Mouse (Mus musculus): ENCODE measurements around the gene Wipf1. TPM values are rescaled to one million over a fixed set of nuclear protein-coding genes. Genes with fewer than 3 reads are reported as not detected.

Gene Wipf1
- polyA plus RNA-seq, 1 experiment from 2014 or later: 3.9 TPM

- ATAC-seq (ENCODE audit: low FRiP score) (no peak), DNase-seq (ENCODE audit: low spot score) (no peak)
- H3K9ac ChIP-seq: no peak overlapping the region
- H3K9me3 ChIP-seq (ENCODE audit: control insufficient read depth, low read length): no peaks in the 10 kb centered on the region
- H3K27ac ChIP-seq: no peak overlapping the region
- H3K4me2 ChIP-seq (replicated peaks): no peak overlapping the region
- H3K4me3 ChIP-seq (replicated peaks; ENCODE audit: low read length): no peak overlapping the region
- H3K4me1 ChIP-seq (replicated peaks; ENCODE audit: control insufficient read depth, insufficient read depth, low read length): no peaks in the 10 kb centered on the region
- no peaks in the 10 kb centered on the region for H3K27me3 ChIP-seq (ENCODE audit: control insufficient read depth, insufficient read depth, low read length)
- WGBS: 83% methylated on average over 4 of the region's 4 CpGs
- H3K36me3 ChIP-seq (replicated peaks; ENCODE audit: control insufficient read depth, insufficient read depth): no peaks in the 10 kb centered on the region
Measured at GRCm38 (mm10) chr2:73459607-73460153, 69.9 kb downstream of the Wipf1 start.

DNA sequence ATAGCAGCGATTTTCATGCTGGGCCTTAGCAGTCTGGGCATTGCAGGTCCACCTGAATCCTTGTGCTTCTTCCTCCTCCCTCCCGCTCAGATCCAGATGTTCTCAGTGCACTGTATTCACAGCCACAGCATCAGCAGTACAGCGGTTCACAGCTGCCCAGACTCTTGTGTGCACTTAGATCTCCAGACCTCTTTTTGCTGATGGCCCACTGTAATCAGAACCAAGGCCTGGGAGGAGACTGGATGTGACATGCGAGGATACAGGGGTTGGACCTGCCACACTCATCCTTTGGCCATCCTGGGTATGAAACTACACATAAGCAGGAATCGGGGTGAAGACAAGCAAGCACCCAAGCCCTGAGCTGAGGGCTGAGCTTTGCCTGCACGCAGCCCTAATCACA lies 72.6 kb downstream of the Wipf1 start:
- Histone ChIP-seq H3K27ac (no peak overlapping the region), H3K9ac (no peak overlapping the region), H3K36me3 (replicated peaks; ENCODE audit: control insufficient read depth, insufficient read depth) (no peaks in the 10 kb centered on the region), H3K9me3 (ENCODE audit: control insufficient read depth, low read length) (no peaks in the 10 kb centered on the region), H3K4me2 (replicated peaks) (no peak overlapping the region), H3K4me3 (replicated peaks; ENCODE audit: low read length) (no peak overlapping the region), H3K4me1 (replicated peaks; ENCODE audit: control insufficient read depth, insufficient read depth, low read length) (no peaks in the 10 kb centered on the region; the same call in 1 of the 2 replicates), H3K27me3 (ENCODE audit: control insufficient read depth, insufficient read depth, low read length) (no peaks in the 10 kb centered on the region)
- DNase-seq (ENCODE audit: low spot score) (no peak), ATAC-seq (ENCODE audit: low FRiP score) (no peak)
- WGBS: 93% methylated on average over 6 of the region's 6 CpGs

GRCm38 (mm10) chr2:73456154-73456553 lies 73.4 kb downstream of the Wipf1 start:
- H3K36me3 ChIP-seq (replicated peaks; ENCODE audit: control insufficient read depth, insufficient read depth): no peaks in the 10 kb centered on the region
- no peaks in the 10 kb centered on the region for H3K9me3 ChIP-seq (ENCODE audit: control insufficient read depth, low read length)
- no peak overlapping the region for H3K9ac ChIP-seq
- no peaks in the 10 kb centered on the region for H3K27me3 ChIP-seq (ENCODE audit: control insufficient read depth, insufficient read depth, low read length)
- 86% methylated on average over 3 of the region's 3 CpGs for WGBS
- ATAC-seq (ENCODE audit: low FRiP score) (no peak), DNase-seq (ENCODE audit: low spot score) (no peak)
- H3K4me3 ChIP-seq (replicated peaks; ENCODE audit: low read length): no peak overlapping the region
- no peak overlapping the region for H3K4me2 ChIP-seq (replicated peaks)
- no peak overlapping the region for H3K27ac ChIP-seq
- no peaks in the 10 kb centered on the region; the same call in 1 of the 2 replicates for H3K4me1 ChIP-seq (replicated peaks; ENCODE audit: control insufficient read depth, insufficient read depth, low read length)

GRCm38 (mm10) chr2:73455541-73455940 lies 74.0 kb downstream of the Wipf1 start:
- 90% methylated on average over 4 of the region's 4 CpGs for WGBS
- Histone ChIP-seq H3K9ac (no peak overlapping the region), H3K9me3 (ENCODE audit: control insufficient read depth, low read length) (no peaks in the 10 kb centered on the region), H3K4me2 (replicated peaks) (no peak overlapping the region), H3K27ac (no peak overlapping the region), H3K4me3 (replicated peaks; ENCODE audit: low read length) (no peak overlapping the region), H3K27me3 (ENCODE audit: control insufficient read depth, insufficient read depth, low read length) (no peaks in the 10 kb centered on the region), H3K36me3 (replicated peaks; ENCODE audit: control insufficient read depth, insufficient read depth) (no peaks in the 10 kb centered on the region), H3K4me1 (replicated peaks; ENCODE audit: control insufficient read depth, insufficient read depth, low read length) (no peaks in the 10 kb centered on the region; the same call in 1 of the 2 replicates)
- DNase-seq (ENCODE audit: low spot score) (no peak), ATAC-seq (ENCODE audit: low FRiP score) (no peak)

DNA sequence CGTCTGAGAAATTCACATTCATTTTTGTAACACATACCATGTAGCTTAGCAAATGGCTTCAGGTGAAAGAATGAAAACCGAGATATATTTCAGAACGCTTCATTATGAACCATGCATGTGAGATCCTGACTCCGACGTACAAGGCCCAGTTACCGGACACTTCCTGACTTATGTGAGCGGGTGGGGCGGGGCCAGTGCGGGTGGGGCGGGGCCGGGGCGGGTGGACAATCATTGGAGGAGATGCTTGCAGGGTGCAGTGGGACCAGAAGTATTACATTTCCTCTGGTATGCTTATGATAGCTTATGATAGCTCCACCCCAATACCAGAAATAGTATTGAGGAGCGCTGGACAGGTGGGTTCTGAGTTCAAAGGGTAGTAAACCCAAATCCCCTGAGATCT lies 74.9 kb downstream of the Wipf1 start:
- H3K27ac ChIP-seq: no peak overlapping the region
- no peaks in the 10 kb centered on the region; the same call in 1 of the 2 replicates for H3K4me1 ChIP-seq (replicated peaks; ENCODE audit: control insufficient read depth, insufficient read depth, low read length)
- WGBS: 92% methylated on average over 13 of the region's 13 CpGs
- no peak overlapping the region for H3K4me3 ChIP-seq (replicated peaks; ENCODE audit: low read length)
- no peaks in the 10 kb centered on the region for H3K36me3 ChIP-seq (replicated peaks; ENCODE audit: control insufficient read depth, insufficient read depth)
- H3K4me2 ChIP-seq (replicated peaks): no peak overlapping the region
- DNase-seq (ENCODE audit: low spot score) (no peak), ATAC-seq (ENCODE audit: low FRiP score) (no peak)
- no peaks in the 10 kb centered on the region for H3K9me3 ChIP-seq (ENCODE audit: control insufficient read depth, low read length)
- H3K9ac ChIP-seq: no peak overlapping the region
- H3K27me3 ChIP-seq (ENCODE audit: control insufficient read depth, insufficient read depth, low read length): no peaks in the 10 kb centered on the region

- DNase-seq (ENCODE audit: low spot score): no peak
- no peak for ATAC-seq (ENCODE audit: low FRiP score)
Measured at GRCm38 (mm10) chr2:73454186-73454585, 75.3 kb downstream of the Wipf1 start.

GRCm38 (mm10) chr2:73453717-73454116 lies 75.8 kb downstream of the Wipf1 start:
- Histone ChIP-seq H3K4me3 (replicated peaks; ENCODE audit: low read length) (no peak overlapping the region), H3K27ac (no peak overlapping the region), H3K9ac (no peak overlapping the region), H3K36me3 (replicated peaks; ENCODE audit: control insufficient read depth, insufficient read depth) (no peaks in the 10 kb centered on the region), H3K4me2 (replicated peaks) (no peak overlapping the region), H3K9me3 (ENCODE audit: control insufficient read depth, low read length) (no peaks in the 10 kb centered on the region), H3K27me3 (ENCODE audit: control insufficient read depth, insufficient read depth, low read length) (no peaks in the 10 kb centered on the region), H3K4me1 (replicated peaks; ENCODE audit: control insufficient read depth, insufficient read depth, low read length) (no peaks in the 10 kb centered on the region; the same call in 1 of the 2 replicates)
- no peak for DNase-seq (ENCODE audit: low spot score)
- ATAC-seq (ENCODE audit: low FRiP score): no peak
- WGBS: 68% methylated on average over 4 of the region's 4 CpGs

More at GRCm38 (mm10) chr2:73454186-73454585, 75.3 kb downstream of the Wipf1 start:
- H3K9ac ChIP-seq: no peak overlapping the region
- H3K27ac ChIP-seq: no peak overlapping the region
- H3K9me3 ChIP-seq (ENCODE audit: control insufficient read depth, low read length): no peaks in the 10 kb centered on the region
- H3K27me3 ChIP-seq (ENCODE audit: control insufficient read depth, insufficient read depth, low read length): no peaks in the 10 kb centered on the region
- H3K4me2 ChIP-seq (replicated peaks): no peak overlapping the region
- H3K4me1 ChIP-seq (replicated peaks; ENCODE audit: control insufficient read depth, insufficient read depth, low read length): no peaks in the 10 kb centered on the region; the same call in 1 of the 2 replicates
- H3K4me3 ChIP-seq (replicated peaks; ENCODE audit: low read length): no peak overlapping the region
- WGBS: 90% methylated on average over 4 of the region's 4 CpGs
- no peaks in the 10 kb centered on the region for H3K36me3 ChIP-seq (replicated peaks; ENCODE audit: control insufficient read depth, insufficient read depth)

DNA sequence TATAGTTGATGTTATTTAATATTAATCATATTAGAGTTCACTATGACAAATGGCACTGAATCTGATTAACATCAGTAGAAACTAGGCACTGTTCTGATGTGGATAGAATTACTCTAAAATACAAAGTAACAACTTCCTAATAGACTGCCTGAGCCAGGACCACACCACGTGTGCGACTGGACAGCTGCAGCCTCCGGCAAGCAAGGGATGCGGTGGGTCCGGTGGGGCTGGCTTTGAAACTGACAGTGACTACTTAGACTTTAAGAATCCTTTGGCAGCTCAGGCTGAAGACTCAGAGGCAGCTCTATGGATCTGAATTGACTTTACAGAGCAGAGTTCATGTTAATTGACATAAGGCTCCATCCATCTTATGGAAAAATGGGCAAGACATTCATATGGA lies 76.4 kb downstream of the Wipf1 start:
- H3K4me3 ChIP-seq (replicated peaks; ENCODE audit: low read length): no peak overlapping the region
- H3K27me3 ChIP-seq (ENCODE audit: control insufficient read depth, insufficient read depth, low read length): no peaks in the 10 kb centered on the region
- no peaks in the 10 kb centered on the region; the same call in 1 of the 2 replicates for H3K4me1 ChIP-seq (replicated peaks; ENCODE audit: control insufficient read depth, insufficient read depth, low read length)
- 66% methylated on average over 5 of the region's 5 CpGs for whole genome bisulfite sequencing
- no peaks in the 10 kb centered on the region for H3K9me3 ChIP-seq (ENCODE audit: control insufficient read depth, low read length)
- H3K27ac ChIP-seq: no peak overlapping the region
- no peak overlapping the region for H3K9ac ChIP-seq
- DNase-seq (ENCODE audit: low spot score) (no peak), ATAC-seq (ENCODE audit: low FRiP score) (no peak)
- H3K36me3 ChIP-seq (replicated peaks; ENCODE audit: control insufficient read depth, insufficient read depth): no peaks in the 10 kb centered on the region
- no peak overlapping the region for H3K4me2 ChIP-seq (replicated peaks)

GRCm38 (mm10) chr2:73452556-73452955 lies 77.0 kb downstream of the Wipf1 start:
- Histone ChIP-seq H3K27ac (no peak overlapping the region), H3K4me3 (replicated peaks; ENCODE audit: low read length) (no peak overlapping the region), H3K27me3 (ENCODE audit: control insufficient read depth, insufficient read depth, low read length) (no peaks in the 10 kb centered on the region), H3K4me1 (replicated peaks; ENCODE audit: control insufficient read depth, insufficient read depth, low read length) (no peaks in the 10 kb centered on the region; the same call in 1 of the 2 replicates), H3K4me2 (replicated peaks) (no peak overlapping the region), H3K9ac (no peak overlapping the region), H3K9me3 (ENCODE audit: control insufficient read depth, low read length) (no peaks in the 10 kb centered on the region), H3K36me3 (replicated peaks; ENCODE audit: control insufficient read depth, insufficient read depth) (no peaks in the 10 kb centered on the region)
- DNase-seq (ENCODE audit: low spot score): no peak
- WGBS: 85% methylated on average over 7 of the region's 7 CpGs
- no peak for ATAC-seq (ENCODE audit: low FRiP score)

DNA sequence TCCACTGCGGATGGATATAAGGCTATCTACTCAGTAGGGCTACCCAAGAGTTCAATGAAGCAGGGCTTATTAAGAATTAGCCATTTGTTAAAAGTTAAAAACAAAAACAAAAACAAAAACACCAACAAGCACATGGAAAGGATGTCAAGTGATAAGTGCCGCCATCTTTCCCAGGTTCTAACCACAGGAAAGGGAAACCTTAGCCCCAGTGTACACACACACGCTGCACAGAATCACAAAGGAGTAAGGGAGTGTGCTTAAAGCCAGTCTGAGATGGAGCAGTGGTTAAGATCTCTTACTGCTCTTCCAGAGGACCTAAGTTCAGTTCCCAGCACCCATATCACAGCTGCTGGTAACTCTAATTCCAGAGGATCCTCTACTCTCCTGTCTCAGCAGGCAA lies 78.0 kb downstream of the Wipf1 start:
- Histone ChIP-seq H3K4me3 (replicated peaks; ENCODE audit: low read length) (no peak overlapping the region), H3K27ac (no peak overlapping the region), H3K9ac (no peak overlapping the region), H3K4me1 (replicated peaks; ENCODE audit: control insufficient read depth, insufficient read depth, low read length) (no peaks in the 10 kb centered on the region; the same call in 1 of the 2 replicates), H3K4me2 (replicated peaks) (no peak overlapping the region), H3K27me3 (ENCODE audit: control insufficient read depth, insufficient read depth, low read length) (no peaks in the 10 kb centered on the region), H3K9me3 (ENCODE audit: control insufficient read depth, low read length) (no peaks in the 10 kb centered on the region), H3K36me3 (replicated peaks; ENCODE audit: control insufficient read depth, insufficient read depth) (no peaks in the 10 kb centered on the region)
- WGBS: 98% methylated on average over 3 of the region's 3 CpGs
- ATAC-seq (ENCODE audit: low FRiP score) (no peak), DNase-seq (ENCODE audit: low spot score) (no peak)

Measured in hindbrain, embryonic 14.5 days (tissue).